Mouse (Mus musculus): ENCODE data around the gene Ifna5.
"Not testable (repeated sequence)": the region's sequence is repeated elsewhere in the genome, so short reads cannot be mapped to it uniquely, and the experiment has no call there.

Ifna5 gene

DNA sequence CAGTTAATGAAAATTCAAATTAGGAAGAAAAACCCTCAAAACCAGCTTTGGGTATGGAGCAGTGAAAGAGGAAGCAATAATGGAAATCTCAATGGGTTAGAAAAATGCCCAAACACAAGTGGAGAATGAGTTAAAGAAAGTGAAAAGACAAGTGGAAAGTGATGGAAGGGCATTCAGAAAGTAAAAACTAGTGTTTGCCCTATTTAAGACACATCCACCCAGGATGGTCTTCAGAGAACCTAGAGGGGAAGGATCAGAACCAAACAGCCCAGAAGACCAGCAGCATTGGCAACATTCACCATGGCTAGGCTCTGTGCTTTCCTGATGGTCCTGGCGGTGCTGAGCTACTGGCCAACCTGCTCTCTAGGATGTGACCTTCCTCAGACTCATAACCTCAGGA, at the start of gene Ifna5:
TSS of gene Ifna5 (plus strand) at position 301 of the 400 bp plus-strand sequence.
- not testable (repeated sequence) for DNase-seq (ENCODE audit: extremely low spot score, low spot score)

DNA sequence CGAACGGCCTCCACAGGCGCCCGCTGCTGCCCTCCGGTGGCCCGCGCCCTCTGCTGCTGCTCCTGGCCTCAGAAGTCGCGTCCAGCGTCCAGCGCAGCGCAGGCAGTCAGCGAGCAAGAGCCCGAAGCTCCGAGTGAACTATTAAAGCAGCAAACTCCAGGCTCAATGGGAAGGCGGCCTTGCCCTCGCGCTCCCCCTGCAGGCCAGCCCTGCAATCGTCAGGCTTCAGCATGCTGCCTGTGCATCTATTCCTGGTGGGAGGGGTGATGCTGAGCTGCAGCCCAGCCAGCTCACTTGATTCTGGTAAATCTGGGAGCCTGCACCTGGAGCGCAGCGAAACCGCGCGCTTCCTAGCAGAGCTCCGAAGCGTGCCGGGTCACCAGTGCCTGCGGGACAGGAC, 46.9 kb upstream of the Ifna5 start, which contains the start of gene Gm13277:
TSS of gene Gm13277 (plus strand) at position 231 of the 400 bp plus-strand sequence.
- DNase-seq (ENCODE audit: extremely low spot score, low spot score) = not testable (repeated sequence)

DNA sequence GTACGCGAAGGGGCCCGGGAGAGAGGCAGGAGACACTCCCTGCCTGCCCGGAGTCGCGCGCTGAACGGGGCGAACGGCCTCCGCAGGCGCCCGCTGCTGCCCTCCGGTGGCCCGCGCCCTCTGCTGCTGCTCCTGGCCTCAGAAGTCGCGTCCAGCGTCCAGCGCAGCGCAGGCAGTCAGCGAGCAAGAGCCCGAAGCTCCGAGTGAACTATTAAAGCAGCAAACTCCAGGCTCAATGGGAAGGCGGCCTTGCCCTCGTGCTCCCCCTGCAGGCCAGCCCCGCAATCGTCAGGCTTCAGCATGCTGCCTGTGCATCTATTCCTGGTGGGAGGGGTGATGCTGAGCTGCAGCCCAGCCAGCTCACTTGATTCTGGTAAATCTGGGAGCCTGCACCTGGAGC, 44.1 kb upstream of the Ifna5 start, which contains the start of gene Gm13278:
TSS of gene Gm13278 (plus strand) at position 301 of the 400 bp plus-strand sequence.
- not testable (repeated sequence) for DNase-seq (ENCODE audit: extremely low spot score, low spot score)

DNA sequence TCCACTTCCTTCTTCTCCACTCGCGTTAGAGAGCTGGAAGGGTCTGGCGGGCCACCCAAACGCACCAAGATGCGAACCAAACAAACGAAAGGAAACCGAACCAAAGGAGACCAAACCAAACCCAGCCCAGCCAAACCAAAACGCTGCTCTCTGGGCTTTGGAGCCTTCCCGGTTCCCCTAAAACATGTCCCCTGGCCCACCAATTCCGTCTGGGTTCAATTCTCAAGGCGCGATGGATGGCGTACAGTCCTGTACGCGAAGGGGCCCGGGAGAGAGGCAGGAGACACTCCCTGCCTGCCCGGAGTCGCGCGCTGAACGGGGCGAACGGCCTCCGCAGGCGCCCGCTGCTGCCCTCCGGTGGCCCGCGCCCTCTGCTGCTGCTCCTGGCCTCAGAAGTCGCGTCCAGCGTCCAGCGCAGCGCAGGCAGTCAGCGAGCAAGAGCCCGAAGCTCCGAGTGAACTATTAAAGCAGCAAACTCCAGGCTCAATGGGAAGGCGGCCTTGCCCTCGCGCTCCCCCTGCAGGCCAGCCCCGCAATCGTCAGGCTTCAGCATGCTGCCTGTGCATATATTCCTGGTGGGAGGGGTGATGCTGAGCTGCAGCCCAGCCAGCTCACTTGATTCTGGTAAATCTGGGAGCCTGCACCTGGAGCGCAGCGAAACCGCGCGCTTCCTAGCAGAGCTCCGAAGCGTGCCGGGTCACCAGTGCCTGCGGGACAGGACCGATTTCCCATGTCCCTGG, 41.2 kb upstream of the Ifna5 start, which contains the start of gene Gm13275:
TSS of gene Gm13275 (plus strand) at position 552 of the 740 bp plus-strand sequence.
- DNase-seq (ENCODE audit: extremely low spot score, low spot score) = not testable (repeated sequence)

DNA sequence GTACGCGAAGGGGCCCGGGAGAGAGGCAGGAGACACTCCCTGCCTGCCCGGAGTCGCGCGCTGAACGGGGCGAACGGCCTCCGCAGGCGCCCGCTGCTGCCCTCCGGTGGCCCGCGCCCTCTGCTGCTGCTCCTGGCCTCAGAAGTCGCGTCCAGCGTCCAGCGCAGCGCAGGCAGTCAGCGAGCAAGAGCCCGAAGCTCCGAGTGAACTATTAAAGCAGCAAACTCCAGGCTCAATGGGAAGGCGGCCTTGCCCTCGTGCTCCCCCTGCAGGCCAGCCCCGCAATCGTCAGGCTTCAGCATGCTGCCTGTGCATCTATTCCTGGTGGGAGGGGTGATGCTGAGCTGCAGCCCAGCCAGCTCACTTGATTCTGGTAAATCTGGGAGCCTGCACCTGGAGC, 38.2 kb upstream of the Ifna5 start, which contains the start of gene Gm13279:
TSS of gene Gm13279 (plus strand) at position 301 of the 400 bp plus-strand sequence.
- not testable (repeated sequence) for DNase-seq (ENCODE audit: extremely low spot score, low spot score)

DNA sequence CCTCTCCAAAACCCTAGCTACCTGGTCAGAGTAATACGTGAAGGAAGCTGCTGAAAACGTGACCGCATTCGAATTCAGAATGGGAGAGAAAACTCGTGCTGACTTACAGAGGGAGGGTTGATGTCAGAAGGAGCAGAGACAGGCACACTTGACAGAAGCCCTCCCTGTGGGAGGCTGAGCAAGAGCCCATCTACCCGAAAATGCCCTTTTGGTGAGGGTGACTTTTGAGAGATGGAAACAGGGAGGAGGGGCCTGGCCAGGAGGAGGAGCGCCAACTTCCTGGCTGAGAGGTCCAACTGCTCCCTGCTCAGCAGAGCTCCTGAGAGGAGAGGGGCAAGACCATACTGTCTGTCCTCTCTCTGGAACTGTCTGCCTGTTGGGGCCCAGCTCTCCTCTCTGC, 36.0 kb upstream of the Ifna5 start, which contains the start of gene Gm13285:
TSS of gene Gm13285 (plus strand) at position 301 of the 400 bp plus-strand sequence.
- not testable (repeated sequence) for DNase-seq (ENCODE audit: extremely low spot score, low spot score)

DNA sequence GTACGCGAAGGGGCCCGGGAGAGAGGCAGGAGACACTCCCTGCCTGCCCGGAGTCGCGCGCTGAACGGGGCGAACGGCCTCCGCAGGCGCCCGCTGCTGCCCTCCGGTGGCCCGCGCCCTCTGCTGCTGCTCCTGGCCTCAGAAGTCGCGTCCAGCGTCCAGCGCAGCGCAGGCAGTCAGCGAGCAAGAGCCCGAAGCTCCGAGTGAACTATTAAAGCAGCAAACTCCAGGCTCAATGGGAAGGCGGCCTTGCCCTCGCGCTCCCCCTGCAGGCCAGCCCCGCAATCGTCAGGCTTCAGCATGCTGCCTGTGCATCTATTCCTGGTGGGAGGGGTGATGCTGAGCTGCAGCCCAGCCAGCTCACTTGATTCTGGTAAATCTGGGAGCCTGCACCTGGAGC, 32.4 kb upstream of the Ifna5 start, which contains the start of gene Gm13287:
TSS of gene Gm13287 (plus strand) at position 301 of the 400 bp plus-strand sequence.
- not testable (repeated sequence) for DNase-seq (ENCODE audit: extremely low spot score, low spot score)

DNA sequence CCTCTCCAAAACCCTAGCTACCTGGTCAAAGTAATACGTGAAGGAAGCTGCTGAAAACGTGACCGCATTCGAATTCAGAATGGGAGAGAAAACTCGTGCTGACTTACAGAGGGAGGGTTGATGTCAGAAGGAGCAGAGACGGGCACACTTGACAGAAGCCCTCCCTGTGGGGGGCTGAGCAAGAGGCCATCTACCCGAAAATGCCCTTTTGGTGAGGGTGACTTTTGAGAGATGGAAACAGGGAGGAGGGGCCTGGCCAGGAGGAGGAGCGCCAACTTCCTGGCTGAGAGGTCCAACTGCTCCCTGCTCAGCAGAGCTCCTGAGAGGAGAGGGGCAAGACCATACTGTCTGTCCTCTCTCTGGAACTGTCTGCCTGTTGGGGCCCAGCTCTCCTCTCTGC, 30.1 kb upstream of the Ifna5 start, which contains the start of gene Gm13288:
TSS of gene Gm13288 (plus strand) at position 301 of the 400 bp plus-strand sequence.
- not testable (repeated sequence) for DNase-seq (ENCODE audit: extremely low spot score, low spot score)

DNA sequence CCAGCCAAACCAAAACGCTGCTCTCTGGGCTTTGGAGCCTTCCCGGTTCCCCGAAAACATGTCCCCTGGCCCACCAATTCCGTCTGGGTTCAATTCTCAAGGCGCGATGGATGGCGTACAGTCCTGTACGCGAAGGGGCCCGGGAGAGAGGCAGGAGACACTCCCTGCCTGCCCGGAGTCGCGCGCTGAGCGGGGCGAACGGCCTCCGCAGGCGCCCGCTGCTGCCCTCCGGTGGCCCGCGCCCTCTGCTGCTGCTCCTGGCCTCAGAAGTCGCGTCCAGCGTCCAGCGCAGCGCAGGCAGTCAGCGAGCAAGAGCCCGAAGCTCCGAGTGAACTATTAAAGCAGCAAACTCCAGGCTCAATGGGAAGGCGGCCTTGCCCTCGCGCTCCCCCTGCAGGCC, 29.6 kb upstream of the Ifna5 start:
- not testable (repeated sequence) for DNase-seq (ENCODE audit: extremely low spot score, low spot score)

DNA sequence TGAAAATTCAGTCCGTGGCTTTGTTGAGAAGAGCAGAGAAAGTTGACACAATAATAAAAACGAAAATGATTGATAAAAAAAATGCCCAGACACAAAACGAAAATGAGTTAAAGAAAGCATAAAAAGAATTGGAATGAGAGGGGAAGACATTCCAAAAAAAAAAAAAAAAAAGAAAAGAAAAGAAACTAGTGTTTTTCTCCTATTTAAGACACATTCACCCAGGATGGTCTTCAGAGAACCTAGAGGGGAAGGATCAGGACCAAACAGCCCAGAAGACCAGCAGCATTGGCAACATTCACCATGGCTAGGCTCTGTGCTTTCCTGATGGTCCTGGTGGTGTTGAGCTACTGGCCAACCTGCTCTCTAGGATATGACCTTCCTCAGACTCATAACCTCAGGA, 19.4 kb upstream of the Ifna5 start, which contains the start of gene Ifna7:
TSS of gene Ifna7 (plus strand) at position 301 of the 400 bp plus-strand sequence.
- no peak for DNase-seq (ENCODE audit: extremely low spot score, low spot score)

DNA sequence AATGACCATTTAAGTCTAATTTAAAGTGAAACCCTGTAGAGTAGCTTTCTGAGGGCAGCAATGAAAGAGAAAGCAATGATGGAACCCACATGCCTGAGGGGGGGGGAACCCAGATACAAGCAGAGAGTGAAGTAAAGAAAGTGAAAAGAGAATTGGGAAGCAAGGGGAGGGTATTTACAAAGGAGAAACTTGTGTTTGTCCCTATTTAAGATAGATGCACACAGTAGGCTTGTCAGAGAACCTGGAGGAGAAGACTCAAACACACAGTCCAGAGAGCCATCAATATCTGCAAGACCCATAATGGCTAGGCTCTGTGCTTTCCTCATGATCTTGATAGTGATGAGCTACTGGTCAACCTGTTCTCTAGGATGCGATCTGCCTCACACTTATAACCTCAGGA, 15.7 kb upstream of the Ifna5 start, which contains the start of gene Ifna11:
TSS of gene Ifna11 (plus strand) at position 301 of the 400 bp plus-strand sequence.
- DNase-seq (ENCODE audit: extremely low spot score, low spot score) = no peak

DNA sequence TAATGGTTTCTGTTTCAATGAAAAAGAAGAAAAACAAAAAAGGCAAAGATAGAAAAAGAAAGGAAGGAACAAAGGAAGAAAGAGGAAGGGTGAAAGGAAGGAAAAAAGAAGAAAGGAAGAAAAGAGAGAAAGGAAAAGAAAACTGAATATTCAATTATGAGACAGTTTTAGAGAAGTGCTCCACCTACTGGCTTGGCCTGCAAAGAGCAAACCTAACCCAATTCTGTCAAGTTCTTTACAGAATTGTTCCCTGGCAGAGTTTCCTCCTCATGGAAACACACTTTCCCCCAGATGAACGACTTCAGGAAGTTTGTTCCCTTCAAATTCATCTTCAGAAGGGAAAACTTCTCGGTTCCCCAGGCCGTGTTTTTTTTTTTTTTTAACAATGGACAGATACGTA, 12.3 kb upstream of the Ifna5 start:
- DNase-seq (ENCODE audit: extremely low spot score, low spot score) = no peak

DNA sequence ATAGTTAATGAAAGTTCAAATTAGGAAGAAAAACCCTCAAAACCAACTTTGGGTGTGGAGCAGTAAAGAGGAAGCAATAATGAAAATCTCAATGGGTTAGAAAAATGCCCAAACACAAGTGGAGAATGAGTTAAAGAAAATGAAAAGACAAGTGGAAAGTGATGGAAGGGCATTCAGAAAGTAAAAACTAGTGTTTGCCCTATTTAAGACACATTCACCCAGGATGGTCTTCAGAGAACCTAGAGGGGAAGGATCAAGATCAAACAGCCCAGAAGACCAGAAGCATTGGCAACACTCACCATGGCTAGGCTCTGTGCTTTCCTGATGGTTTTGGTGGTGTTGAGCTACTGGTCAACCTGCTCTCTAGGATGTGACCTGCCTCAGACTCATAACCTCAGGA, 8.2 kb upstream of the Ifna5 start, which contains the start of gene Ifna6:
TSS of gene Ifna6 (plus strand) at position 301 of the 400 bp plus-strand sequence.
- not testable (repeated sequence) for DNase-seq (ENCODE audit: extremely low spot score, low spot score)

DNA sequence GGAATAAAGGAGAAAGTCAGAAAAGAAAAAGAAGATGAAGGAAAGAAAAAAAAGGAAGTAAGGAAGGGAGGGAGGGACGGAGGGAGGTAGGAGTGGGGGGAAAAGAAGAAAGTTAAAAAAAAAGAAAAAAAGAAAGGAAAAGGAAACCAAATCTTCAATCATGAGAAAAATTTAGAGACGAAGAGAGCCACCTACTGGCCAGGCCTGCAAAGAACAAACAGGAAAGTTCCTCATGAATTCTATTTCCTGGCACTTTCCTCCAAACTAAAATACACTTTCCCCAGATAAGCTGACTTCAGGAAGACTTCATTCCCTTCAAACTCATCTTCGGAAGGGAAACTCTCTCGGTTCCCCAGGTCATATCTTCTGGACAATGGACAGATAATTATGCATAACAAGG, 4.8 kb upstream of the Ifna5 start:
- DNase-seq (ENCODE audit: extremely low spot score, low spot score) = no peak

DNA sequence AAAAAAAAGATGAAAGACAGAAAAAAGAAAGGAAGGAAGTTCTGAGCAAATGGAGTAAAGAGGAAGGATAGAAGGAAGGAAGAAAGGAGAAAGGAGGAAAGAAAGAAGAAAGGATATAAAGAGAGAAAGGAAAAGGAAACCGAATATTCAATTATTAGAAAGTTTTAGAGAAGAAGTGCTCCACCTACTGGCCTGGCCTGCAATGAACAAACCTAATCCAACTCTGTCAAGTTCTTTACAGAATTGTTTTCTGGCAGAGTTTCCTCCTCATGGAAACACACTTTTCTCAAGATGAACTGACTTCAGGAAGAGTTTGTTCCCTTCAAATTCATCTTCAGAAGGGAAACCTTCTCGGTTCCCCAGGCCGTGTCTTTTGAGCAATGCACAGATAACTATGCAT, 3.5 kb downstream of the Ifna5 start:
- no peak for DNase-seq (ENCODE audit: extremely low spot score, low spot score)

DNA sequence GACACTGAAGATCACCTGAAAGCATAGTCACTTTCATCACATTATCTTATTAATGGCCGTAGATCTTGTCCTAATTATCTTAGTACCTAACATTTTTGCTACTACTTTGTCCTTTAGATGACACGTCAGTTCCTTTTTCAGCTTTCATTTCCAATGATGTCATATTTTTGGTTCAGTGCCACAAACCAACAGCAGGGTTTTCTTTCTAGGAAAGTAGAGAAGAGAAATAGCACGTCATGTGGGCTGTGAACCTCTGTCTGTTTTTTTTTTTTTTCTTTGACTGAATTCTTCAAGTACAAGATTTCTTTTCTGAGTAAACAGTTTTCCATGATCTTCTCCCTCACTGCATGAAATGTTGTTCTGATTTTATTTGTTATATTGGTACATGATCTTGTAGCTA, 4.7 kb downstream of the Ifna5 start:
- no peak for DNase-seq (ENCODE audit: extremely low spot score, low spot score)

DNA sequence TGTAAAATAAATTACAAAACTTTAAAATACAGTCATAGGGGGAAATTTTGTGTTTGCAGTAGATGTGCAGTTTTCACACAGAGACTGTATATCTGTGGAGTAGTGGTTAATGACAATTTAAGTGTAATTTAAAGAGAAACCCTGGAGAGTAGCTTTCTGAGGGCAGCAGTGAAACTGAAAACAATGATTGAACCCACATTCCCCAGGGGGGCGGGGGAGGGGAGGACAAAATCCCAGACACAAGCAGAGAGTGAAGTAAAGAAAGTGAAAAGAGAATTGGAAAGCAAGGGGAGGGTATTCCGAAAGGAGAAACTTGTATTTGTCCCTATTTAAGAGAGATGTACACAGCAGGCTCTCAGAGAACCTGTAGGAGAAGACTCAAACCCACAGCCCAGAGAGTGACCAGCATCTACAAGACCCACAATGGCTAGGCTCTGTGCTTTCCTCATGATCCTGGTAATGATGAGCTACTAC, 6.2 kb downstream of the Ifna5 start, which contains the start of gene Ifna4:
TSS of gene Ifna4 (plus strand) at position 424 of the 474 bp plus-strand sequence.
- DNase-seq (ENCODE audit: extremely low spot score, low spot score) = no peak

DNA sequence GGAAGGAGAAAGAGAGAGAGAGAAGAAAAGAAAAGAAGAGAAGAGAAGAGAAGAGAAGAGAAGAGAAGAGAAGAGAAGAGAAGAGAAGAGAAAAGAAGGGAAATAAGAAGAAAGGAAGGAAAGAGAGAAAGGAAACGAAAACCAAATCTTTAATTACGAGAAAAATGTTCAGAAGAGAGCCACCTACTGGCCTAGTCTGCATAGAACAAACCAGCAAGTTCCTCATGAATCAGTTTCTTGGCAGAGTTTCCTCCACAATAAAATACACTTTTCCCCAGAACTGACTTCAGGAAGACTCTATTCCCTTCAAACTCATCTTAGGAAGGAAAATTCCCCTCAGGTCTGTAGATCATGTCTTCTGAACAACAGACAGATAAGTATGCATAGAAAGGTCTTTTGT, 10.0 kb downstream of the Ifna5 start:
- no peak for DNase-seq (ENCODE audit: extremely low spot score, low spot score)

DNA sequence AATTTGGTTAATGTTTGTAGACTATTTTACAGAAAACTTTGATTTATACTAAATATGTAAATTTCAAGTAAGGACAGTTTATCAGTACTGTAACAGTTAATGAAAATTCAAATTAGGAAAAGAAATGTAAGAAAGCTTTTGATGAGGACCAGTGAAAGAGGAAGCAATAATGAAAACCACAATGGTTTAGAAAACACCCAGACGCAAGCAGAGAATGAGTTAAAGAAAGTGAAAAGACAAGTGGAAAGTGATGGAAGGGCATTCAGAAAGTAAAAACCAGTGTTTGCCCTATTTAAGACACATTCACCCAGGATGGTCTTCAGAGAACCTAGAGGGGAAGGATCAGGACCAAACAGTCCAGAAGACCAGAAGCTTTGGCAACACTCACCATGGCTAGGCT, 14.4 kb downstream of the Ifna5 start, which contains the start of gene Ifna1:
TSS of gene Ifna1 (plus strand) at position 390 of the 400 bp plus-strand sequence.
- no peak for DNase-seq (ENCODE audit: extremely low spot score, low spot score)

DNA sequence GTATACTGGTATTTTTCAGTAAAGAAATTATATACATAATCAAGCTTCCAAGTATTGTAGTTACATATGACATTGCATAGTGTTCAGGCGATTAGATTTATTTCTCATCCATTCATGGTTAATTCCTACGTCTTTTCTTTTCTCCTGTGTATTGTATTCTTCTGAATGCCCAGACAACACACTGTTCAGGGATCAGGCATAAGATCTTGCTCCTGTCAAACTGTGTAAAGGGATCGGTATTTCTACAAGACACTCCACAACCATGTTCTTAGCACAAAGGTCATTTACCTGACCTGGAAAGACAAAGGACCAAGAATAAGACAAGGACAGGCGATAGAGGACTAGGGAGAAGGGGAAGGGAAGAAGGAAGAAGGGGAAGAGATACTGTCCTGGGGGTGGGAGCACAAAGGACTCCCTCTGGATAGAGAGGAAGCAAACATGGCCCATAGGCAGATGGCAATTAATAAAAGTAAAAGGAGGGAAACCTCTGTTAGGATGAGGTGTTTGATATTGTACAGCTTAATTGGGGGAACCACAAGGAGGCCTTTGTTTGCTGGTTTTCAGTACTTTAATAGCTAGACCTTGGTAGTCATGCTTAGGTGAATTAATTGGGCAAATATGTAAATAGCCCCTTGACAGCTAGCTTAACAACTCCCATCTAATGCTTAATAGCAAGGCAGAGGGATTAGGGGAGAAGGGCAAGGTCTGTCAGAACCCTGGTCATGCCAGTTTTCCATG, 15.9 kb downstream of the Ifna5 start:
- no peak for DNase-seq (ENCODE audit: extremely low spot score, low spot score)

DNA sequence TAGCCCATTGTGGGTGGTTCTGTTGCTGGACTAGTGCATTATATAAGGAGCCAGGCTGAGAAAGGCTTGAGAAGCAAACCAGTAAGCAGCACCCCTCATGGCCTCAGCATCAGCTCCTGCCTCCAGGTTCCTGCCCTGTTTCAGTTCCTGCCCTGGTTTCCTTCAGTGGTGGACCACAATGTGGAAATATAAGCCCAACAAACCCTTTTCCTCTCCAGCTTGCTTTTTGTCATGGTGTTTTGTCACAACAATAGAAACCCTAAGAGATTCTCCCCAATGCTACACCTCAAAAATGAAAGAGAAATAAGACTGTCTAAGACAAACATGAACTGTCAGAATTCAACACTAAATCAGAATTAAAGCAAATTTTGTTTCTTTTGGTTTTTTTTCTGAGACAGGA, 23.9 kb downstream of the Ifna5 start:
- no peak for DNase-seq (ENCODE audit: extremely low spot score, low spot score)

Measured in neural tube, embryonic 10.5 days (tissue).